Mouse (Mus musculus): Measurements from ENCODE around the gene Cd5. TPM values are rescaled to one million over a fixed set of nuclear protein-coding genes. Genes with fewer than 3 reads are reported as not detected.

Gene Cd5
- polyA plus RNA-seq, 2 experiments, result 0.16 to 0.23 TPM

GRCm38 (mm10) chr19:10676656-10677055 lies 62.1 kb downstream of the Cd5 start:
- no peaks in the 10 kb centered on the region for H3K27me3 ChIP-seq (ENCODE audit: control insufficient read depth, insufficient read depth, low read length)
- H3K9me3 ChIP-seq (ENCODE audit: control insufficient read depth, low read length), result no peaks in the 10 kb centered on the region
- no peak overlapping the region for H3K27ac ChIP-seq (replicated peaks; ENCODE audit: low read depth, low read length)
- no peak overlapping the region for H3K4me3 ChIP-seq (replicated peaks; ENCODE audit: low read length)
- 0 out of 2 replicates have a peak, but pooled peaks cover 3% of the 10 kb centered on the region for H3K4me1 ChIP-seq (ENCODE audit: control insufficient read depth, insufficient read depth, low read length)
- no peak overlapping the region for H3K9ac ChIP-seq (ENCODE audit: low read depth, low read length, severe bottlenecking)
- TF ChIP-seq POLR2A (IDR thresholded peaks at IDR 0.05; ENCODE audit: borderline replicate concordance, extremely low read depth, insufficient read depth, insufficient read length), result no peak
- ATAC-seq (ENCODE audit: low FRiP score, low read depth) (no peak), DNase-seq (ENCODE audit: low spot score) (no peak)
- no peak overlapping the region for H3K4me2 ChIP-seq (replicated peaks; ENCODE audit: low read depth, low read length, severe bottlenecking)
- no peaks in the 10 kb centered on the region for H3K36me3 ChIP-seq (ENCODE audit: control insufficient read depth, insufficient read depth, low read length)
- 83% methylated on average over 16 of the region's 16 CpGs for WGBS

GRCm38 (mm10) chr19:10673275-10673674 lies 65.5 kb downstream of the Cd5 start:
- peak; percentile 69; the same call in 1 of the 2 replicates for ATAC-seq (ENCODE audit: low FRiP score, low read depth)
- H3K36me3 ChIP-seq (ENCODE audit: control insufficient read depth, insufficient read depth, low read length), result no peaks in the 10 kb centered on the region
- H3K9me3 ChIP-seq (ENCODE audit: control insufficient read depth, low read length), result no peaks in the 10 kb centered on the region
- no peak for DNase-seq (ENCODE audit: low spot score)
- no peak overlapping the region for H3K4me3 ChIP-seq (replicated peaks; ENCODE audit: low read length)
- no peak overlapping the region for H3K4me2 ChIP-seq (replicated peaks; ENCODE audit: low read depth, low read length, severe bottlenecking)
- 41% methylated on average over 1 of the region's 1 CpGs for WGBS
- H3K27ac ChIP-seq (replicated peaks; ENCODE audit: low read depth, low read length), result no peak overlapping the region
- TF ChIP-seq POLR2A (IDR thresholded peaks at IDR 0.05; ENCODE audit: borderline replicate concordance, extremely low read depth, insufficient read depth, insufficient read length), result no peak
- H3K9ac ChIP-seq (ENCODE audit: low read depth, low read length, severe bottlenecking), result no peak overlapping the region
- H3K27me3 ChIP-seq (ENCODE audit: control insufficient read depth, insufficient read depth, low read length), result no peaks in the 10 kb centered on the region
- H3K4me1 ChIP-seq (ENCODE audit: control insufficient read depth, insufficient read depth, low read length), result no peaks in the 10 kb centered on the region

- ATAC-seq (ENCODE audit: low FRiP score, low read depth) (no peak), DNase-seq (ENCODE audit: low spot score) (no peak)
- no peak for TF ChIP-seq POLR2A (IDR thresholded peaks at IDR 0.05; ENCODE audit: borderline replicate concordance, extremely low read depth, insufficient read depth, insufficient read length)
Observed at GRCm38 (mm10) chr19:10671854-10672417, 66.9 kb downstream of the Cd5 start.

GRCm38 (mm10) chr19:10671319-10671718 lies 67.5 kb downstream of the Cd5 start:
- 86% methylated on average over 4 of the region's 4 CpGs for WGBS
- TF ChIP-seq POLR2A (IDR thresholded peaks at IDR 0.05; ENCODE audit: borderline replicate concordance, extremely low read depth, insufficient read depth, insufficient read length), result no peak
- H3K4me3 ChIP-seq (replicated peaks; ENCODE audit: low read length), result no peak overlapping the region
- no peaks in the 10 kb centered on the region for H3K9me3 ChIP-seq (ENCODE audit: control insufficient read depth, low read length)
- H3K4me1 ChIP-seq (ENCODE audit: control insufficient read depth, insufficient read depth, low read length), result no peaks in the 10 kb centered on the region
- ATAC-seq (ENCODE audit: low FRiP score, low read depth) (no peak), DNase-seq (ENCODE audit: low spot score) (no peak)
- no peak overlapping the region for H3K4me2 ChIP-seq (replicated peaks; ENCODE audit: low read depth, low read length, severe bottlenecking)
- H3K27ac ChIP-seq (replicated peaks; ENCODE audit: low read depth, low read length), result no peak overlapping the region
- no peaks in the 10 kb centered on the region for H3K27me3 ChIP-seq (ENCODE audit: control insufficient read depth, insufficient read depth, low read length)
- no peaks in the 10 kb centered on the region for H3K36me3 ChIP-seq (ENCODE audit: control insufficient read depth, insufficient read depth, low read length)
- no peak overlapping the region for H3K9ac ChIP-seq (ENCODE audit: low read depth, low read length, severe bottlenecking)

More at GRCm38 (mm10) chr19:10671854-10672417, 66.9 kb downstream of the Cd5 start:
- H3K36me3 ChIP-seq (ENCODE audit: control insufficient read depth, insufficient read depth, low read length), result no peaks in the 10 kb centered on the region
- H3K9me3 ChIP-seq (ENCODE audit: control insufficient read depth, low read length), result no peaks in the 10 kb centered on the region
- H3K9ac ChIP-seq (ENCODE audit: low read depth, low read length, severe bottlenecking), result no peak overlapping the region
- H3K4me3 ChIP-seq (replicated peaks; ENCODE audit: low read length), result no peak overlapping the region
- H3K4me1 ChIP-seq (ENCODE audit: control insufficient read depth, insufficient read depth, low read length), result no peaks in the 10 kb centered on the region
- no peak overlapping the region for H3K4me2 ChIP-seq (replicated peaks; ENCODE audit: low read depth, low read length, severe bottlenecking)
- no peak overlapping the region for H3K27ac ChIP-seq (replicated peaks; ENCODE audit: low read depth, low read length)
- no peaks in the 10 kb centered on the region for H3K27me3 ChIP-seq (ENCODE audit: control insufficient read depth, insufficient read depth, low read length)
- WGBS, result 46% methylated on average over 9 of the region's 9 CpGs

Other genes with a start within 250 kb of the Cd5 start
- 102 and 106 TPM in 2 replicates for gene Cpsf7, start 213.7 kb downstream of the Cd5 start, polyA plus RNA-seq (2012; rRNA removed)
- gene Cpsf7, start 213.7 kb downstream of the Cd5 start, polyA plus RNA-seq (2014; fragmentation: Nextera tagmentation; extraction: Ambion mirVana), result 50.4 and 59.1 TPM in 2 replicates
- gene Sdhaf2, start 212.9 kb downstream of the Cd5 start, polyA plus RNA-seq (2012; rRNA removed), result 42.5 and 49.2 TPM in 2 replicates
- 64.6 and 65.2 TPM in 2 replicates for gene Sdhaf2, start 212.9 kb downstream of the Cd5 start, polyA plus RNA-seq (2014; fragmentation: Nextera tagmentation; extraction: Ambion mirVana)
- gene Tmem216, start 182.8 kb downstream of the Cd5 start, polyA plus RNA-seq (2012; rRNA removed), result 51.3 and 61.5 TPM in 2 replicates
- 55.8 and 58.6 TPM in 2 replicates for gene Tmem216, start 182.8 kb downstream of the Cd5 start, polyA plus RNA-seq (2014; fragmentation: Nextera tagmentation; extraction: Ambion mirVana)
- 23.1 and 33.0 TPM in 2 replicates for gene Cyb561a3, start 161.8 kb downstream of the Cd5 start, polyA plus RNA-seq (2012; rRNA removed)
- 18.9 and 22.3 TPM in 2 replicates for gene Cyb561a3, start 161.8 kb downstream of the Cd5 start, polyA plus RNA-seq (2014; fragmentation: Nextera tagmentation; extraction: Ambion mirVana)
- 29.7 and 34.2 TPM in 2 replicates for gene Tmem138, start 161.6 kb downstream of the Cd5 start, polyA plus RNA-seq (2012; rRNA removed)
- 33.8 and 36.2 TPM in 2 replicates for gene Tmem138, start 161.6 kb downstream of the Cd5 start, polyA plus RNA-seq (2014; fragmentation: Nextera tagmentation; extraction: Ambion mirVana)
- 346 and 349 TPM in 2 replicates for gene Ddb1, start 133.7 kb downstream of the Cd5 start, polyA plus RNA-seq (2012; rRNA removed)
- gene Ddb1, start 133.7 kb downstream of the Cd5 start, polyA plus RNA-seq (2014; fragmentation: Nextera tagmentation; extraction: Ambion mirVana), result 358 and 386 TPM in 2 replicates
- gene Tkfc, start 133.3 kb downstream of the Cd5 start, polyA plus RNA-seq (2012; rRNA removed), result 24.1 and 25.5 TPM in 2 replicates
- gene Tkfc, start 133.3 kb downstream of the Cd5 start, polyA plus RNA-seq (2014; fragmentation: Nextera tagmentation; extraction: Ambion mirVana), result 14.6 and 15.4 TPM in 2 replicates
- 7.0 and 10.2 TPM in 2 replicates for gene Vwce, start 104.8 kb downstream of the Cd5 start, polyA plus RNA-seq (2012; rRNA removed)
- 3.2 TPM in 2 replicates for gene Vwce, start 104.8 kb downstream of the Cd5 start, polyA plus RNA-seq (2014; fragmentation: Nextera tagmentation; extraction: Ambion mirVana)
- 0.12 and 0.23 TPM in 2 replicates for gene Pga5, start 60.9 kb downstream of the Cd5 start, polyA plus RNA-seq (2012; rRNA removed)
- gene Pga5, start 60.9 kb downstream of the Cd5 start, polyA plus RNA-seq (2014; fragmentation: Nextera tagmentation; extraction: Ambion mirVana), result not detected in 2 replicates
- gene Vps37c, start 50.3 kb downstream of the Cd5 start, polyA plus RNA-seq (2012; rRNA removed), result 30.2 and 37.4 TPM in 2 replicates
- gene Vps37c, start 50.3 kb downstream of the Cd5 start, polyA plus RNA-seq (2014; fragmentation: Nextera tagmentation; extraction: Ambion mirVana), result 37.6 and 42.6 TPM in 2 replicates
- gene Cd6, start 91.1 kb upstream of the Cd5 start, polyA plus RNA-seq (2012; rRNA removed), result 0.04 and 0.10 TPM in 2 replicates
- gene Cd6, start 91.1 kb upstream of the Cd5 start, polyA plus RNA-seq (2014; fragmentation: Nextera tagmentation; extraction: Ambion mirVana), result 0.29 TPM in 1 of 2 replicates, not detected in the other
- gene Slc15a3, start 100.7 kb upstream of the Cd5 start, polyA plus RNA-seq (2012; rRNA removed), result 1.7 and 1.9 TPM in 2 replicates
- 1.1 and 2.1 TPM in 2 replicates for gene Slc15a3, start 100.7 kb upstream of the Cd5 start, polyA plus RNA-seq (2014; fragmentation: Nextera tagmentation; extraction: Ambion mirVana)
- 150 and 211 TPM in 2 replicates for gene Tmem132a, start 130.9 kb upstream of the Cd5 start, polyA plus RNA-seq (2012; rRNA removed)
- gene Tmem132a, start 130.9 kb upstream of the Cd5 start, polyA plus RNA-seq (2014; fragmentation: Nextera tagmentation; extraction: Ambion mirVana), result 67.8 and 76.2 TPM in 2 replicates
- 106 and 124 TPM in 2 replicates for gene Tmem109, start 143.0 kb upstream of the Cd5 start, polyA plus RNA-seq (2012; rRNA removed)
- 126 and 128 TPM in 2 replicates for gene Tmem109, start 143.0 kb upstream of the Cd5 start, polyA plus RNA-seq (2014; fragmentation: Nextera tagmentation; extraction: Ambion mirVana)
- gene Prpf19, start 156.2 kb upstream of the Cd5 start, polyA plus RNA-seq (2012; rRNA removed), result 360 and 433 TPM in 2 replicates
- gene Prpf19, start 156.2 kb upstream of the Cd5 start, polyA plus RNA-seq (2014; fragmentation: Nextera tagmentation; extraction: Ambion mirVana), result 39.7 and 43.6 TPM in 2 replicates
- 0.04 TPM in 1 of 2 replicates, not detected in the other for gene Zp1, start 181.6 kb upstream of the Cd5 start, polyA plus RNA-seq (2012; rRNA removed)
- gene Zp1, start 181.6 kb upstream of the Cd5 start, polyA plus RNA-seq (2014; fragmentation: Nextera tagmentation; extraction: Ambion mirVana), result not detected in 2 replicates
- 0.15 and 0.33 TPM in 2 replicates for gene Ptgdr2, start 198.2 kb upstream of the Cd5 start, polyA plus RNA-seq (2012; rRNA removed)
- 0.07 TPM in 2 replicates for gene Ptgdr2, start 198.2 kb upstream of the Cd5 start, polyA plus RNA-seq (2014; fragmentation: Nextera tagmentation; extraction: Ambion mirVana)
- 10.3 and 11.2 TPM in 2 replicates for gene Ccdc86, start 210.3 kb upstream of the Cd5 start, polyA plus RNA-seq (2012; rRNA removed)
- gene Ccdc86, start 210.3 kb upstream of the Cd5 start, polyA plus RNA-seq (2014; fragmentation: Nextera tagmentation; extraction: Ambion mirVana), result 22.4 and 23.8 TPM in 2 replicates
- gene Ms4a10, start 235.7 kb upstream of the Cd5 start, polyA plus RNA-seq (2012; rRNA removed), result 0.08 and 0.27 TPM in 2 replicates
- gene Ms4a10, start 235.7 kb upstream of the Cd5 start, polyA plus RNA-seq (2014; fragmentation: Nextera tagmentation; extraction: Ambion mirVana), result 0.57 TPM in 1 of 2 replicates, not detected in the other

All from limb, embryonic 14.5 days (tissue).